Mouse (Mus musculus): ENCODE measurements at regions not wholly inside any gene's neighbourhood (a gene's known extent, or its start where the extent isn't known, plus 50 kb on each side); places are given as distances from the start of the nearest gene placed in this dataset.
"Not testable (repeated sequence)": the region's sequence is repeated elsewhere in the genome, so short reads cannot be mapped to it uniquely, and the experiment has no call there.

DNA sequence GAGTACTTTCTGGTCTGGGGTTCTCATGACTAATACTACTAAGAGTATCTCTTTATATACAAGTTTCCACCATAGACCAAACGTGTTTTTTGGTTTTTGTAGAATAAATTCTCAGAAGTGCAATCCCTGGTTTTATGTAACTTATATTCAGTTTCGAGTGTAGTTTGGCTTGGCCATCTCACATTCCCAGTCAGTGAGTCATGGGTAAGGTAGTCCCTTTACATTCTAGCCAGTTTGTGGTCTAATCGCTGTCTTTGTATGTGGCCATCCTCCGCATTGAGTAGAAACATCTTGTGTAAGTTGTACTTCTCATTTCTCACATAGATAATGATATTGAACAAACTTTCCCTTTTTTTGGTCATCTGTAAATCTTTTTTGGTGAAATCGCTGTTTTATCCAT is 88.3 kb downstream of the Anxa5 start:
- no peak overlapping the region for H3K27ac ChIP-seq (ENCODE audit: low read depth, low read length)
- H3K4me3 ChIP-seq (ENCODE audit: low read depth, low read length) = no peak overlapping the region
- WGBS = 87% methylated on average over 5 of the region's 5 CpGs
- H3K36me3 ChIP-seq (ENCODE audit: control insufficient read depth, insufficient read depth) = no peaks in the 10 kb centered on the region
- H3K4me1 ChIP-seq (replicated peaks; ENCODE audit: control insufficient read depth, insufficient read depth, low read length) = no peaks in the 10 kb centered on the region
- ATAC-seq = no peak
- H3K9me3 ChIP-seq (ENCODE audit: control insufficient read depth) = no peaks in the 10 kb centered on the region
- TF ChIP-seq CTCF (IDR thresholded peaks at IDR 0.05; ENCODE audit: low read depth) = no peak
- H3K27me3 ChIP-seq (replicated peaks; ENCODE audit: control insufficient read depth, insufficient read depth, low read length) = no peaks in the 10 kb centered on the region
- no peak overlapping the region for H3K4me2 ChIP-seq (replicated peaks; ENCODE audit: low read depth)
- no peak overlapping the region for H3K9ac ChIP-seq (ENCODE audit: low read depth, low read length)

DNA sequence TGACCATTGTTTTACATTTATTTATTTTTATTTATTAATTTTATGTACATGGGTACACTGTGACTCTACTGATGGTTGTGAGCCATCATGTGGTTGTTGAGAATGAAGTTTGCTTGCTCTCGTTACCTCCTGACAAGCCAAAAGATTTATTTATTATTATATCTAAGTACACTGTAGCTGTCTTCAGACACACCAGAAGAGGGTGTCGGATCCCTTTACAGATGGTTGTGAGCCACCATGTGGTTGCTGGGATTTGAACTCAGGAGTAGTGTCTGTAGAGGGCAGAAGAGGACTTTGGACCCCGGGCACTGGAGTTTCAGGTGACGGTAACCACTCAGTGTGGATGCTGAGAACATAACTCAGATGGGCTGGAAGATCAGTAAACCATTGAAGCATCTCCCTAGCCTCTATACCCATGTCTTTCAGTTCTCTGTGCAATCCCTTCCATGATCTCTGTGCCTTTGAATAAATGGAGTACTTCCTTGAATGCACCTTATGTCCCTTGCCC is 92.2 kb downstream of the Anxa5 start:
- no peak overlapping the region for H3K9ac ChIP-seq (ENCODE audit: low read depth, low read length)
- H3K27me3 ChIP-seq (replicated peaks; ENCODE audit: control insufficient read depth, insufficient read depth, low read length) = no peaks in the 10 kb centered on the region
- no peaks in the 10 kb centered on the region for H3K9me3 ChIP-seq (ENCODE audit: control insufficient read depth)
- H3K4me3 ChIP-seq (ENCODE audit: low read depth, low read length) = no peak overlapping the region
- H3K27ac ChIP-seq (ENCODE audit: low read depth, low read length) = no peak overlapping the region
- H3K4me1 ChIP-seq (replicated peaks; ENCODE audit: control insufficient read depth, insufficient read depth, low read length) = no peaks in the 10 kb centered on the region
- ATAC-seq = no peak
- no peak for TF ChIP-seq CTCF (IDR thresholded peaks at IDR 0.05; ENCODE audit: low read depth)
- no peak overlapping the region for H3K4me2 ChIP-seq (replicated peaks; ENCODE audit: low read depth)
- 90% methylated on average over 4 of the region's 4 CpGs for WGBS
- H3K36me3 ChIP-seq (ENCODE audit: control insufficient read depth, insufficient read depth) = no peaks in the 10 kb centered on the region

DNA sequence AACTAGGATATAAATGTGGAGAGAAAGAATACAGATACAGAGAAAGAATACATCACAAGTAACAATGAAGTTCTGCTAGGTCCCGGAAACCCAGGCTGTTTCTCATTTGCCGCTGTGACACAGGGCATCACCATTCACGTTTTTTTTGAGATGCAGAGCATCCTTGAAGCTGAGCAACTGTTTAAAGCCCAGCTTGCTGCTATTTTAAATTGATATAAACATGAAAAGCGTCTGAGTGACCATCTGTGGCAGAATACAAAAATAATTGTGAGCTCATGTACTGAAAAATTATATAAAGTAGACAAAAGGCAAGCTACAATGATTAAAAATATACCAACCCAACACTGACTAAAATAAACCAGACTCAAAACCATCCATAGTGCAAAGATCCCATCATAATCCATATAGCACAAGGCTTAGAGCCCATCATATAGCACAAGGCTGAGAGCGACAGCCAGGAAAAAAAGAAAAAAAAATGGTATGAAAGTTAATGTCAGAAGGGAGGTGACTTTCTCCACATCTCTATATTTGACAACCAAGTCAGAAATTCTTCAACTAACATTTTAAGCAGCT is 94.0 kb downstream of the Anxa5 start:
- no peak overlapping the region for H3K4me2 ChIP-seq (replicated peaks; ENCODE audit: low read depth)
- H3K9me3 ChIP-seq (ENCODE audit: control insufficient read depth) = no peaks in the 10 kb centered on the region
- no peak for ATAC-seq
- no peak overlapping the region for H3K4me3 ChIP-seq (ENCODE audit: low read depth, low read length)
- WGBS = 76% methylated on average over 5 of the region's 5 CpGs
- no peak for TF ChIP-seq CTCF (IDR thresholded peaks at IDR 0.05; ENCODE audit: low read depth)
- no peak overlapping the region for H3K9ac ChIP-seq (ENCODE audit: low read depth, low read length)
- no peaks in the 10 kb centered on the region for H3K4me1 ChIP-seq (replicated peaks; ENCODE audit: control insufficient read depth, insufficient read depth, low read length)
- H3K36me3 ChIP-seq (ENCODE audit: control insufficient read depth, insufficient read depth) = no peaks in the 10 kb centered on the region
- H3K27me3 ChIP-seq (replicated peaks; ENCODE audit: control insufficient read depth, insufficient read depth, low read length) = no peaks in the 10 kb centered on the region
- no peak overlapping the region for H3K27ac ChIP-seq (ENCODE audit: low read depth, low read length)

DNA sequence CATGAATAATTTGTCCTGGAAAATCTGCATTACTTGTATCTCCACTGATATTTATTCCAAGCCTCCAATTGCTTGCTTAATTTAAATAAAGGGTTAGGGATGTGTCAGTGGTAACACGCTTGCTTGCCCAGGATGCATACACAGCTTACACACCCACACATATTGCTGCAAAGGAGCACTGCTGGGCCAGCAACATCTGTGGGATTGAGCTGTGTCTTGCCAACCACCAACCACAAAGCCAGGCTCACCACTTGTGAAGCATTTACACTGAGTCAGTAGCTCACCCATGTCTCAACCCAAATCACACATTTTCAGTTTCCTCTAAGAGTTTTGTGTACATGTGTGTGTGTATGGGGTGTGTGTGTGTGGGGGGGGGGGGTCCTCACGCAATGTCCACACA is 100.0 kb downstream of the Anxa5 start:
- no peak for ATAC-seq
- no peak overlapping the region for H3K27ac ChIP-seq (ENCODE audit: low read depth, low read length)
- H3K4me2 ChIP-seq (replicated peaks; ENCODE audit: low read depth) = no peak overlapping the region
- H3K9ac ChIP-seq (ENCODE audit: low read depth, low read length) = no peak overlapping the region
- WGBS = 63% methylated on average over 2 of the region's 2 CpGs
- no peaks in the 10 kb centered on the region for H3K27me3 ChIP-seq (replicated peaks; ENCODE audit: control insufficient read depth, insufficient read depth, low read length)
- H3K9me3 ChIP-seq (ENCODE audit: control insufficient read depth) = no peaks in the 10 kb centered on the region
- no peaks in the 10 kb centered on the region for H3K4me1 ChIP-seq (replicated peaks; ENCODE audit: control insufficient read depth, insufficient read depth, low read length)
- TF ChIP-seq CTCF (IDR thresholded peaks at IDR 0.05; ENCODE audit: low read depth) = no peak
- no peaks in the 10 kb centered on the region for H3K36me3 ChIP-seq (ENCODE audit: control insufficient read depth, insufficient read depth)
- no peak overlapping the region for H3K4me3 ChIP-seq (ENCODE audit: low read depth, low read length)

DNA sequence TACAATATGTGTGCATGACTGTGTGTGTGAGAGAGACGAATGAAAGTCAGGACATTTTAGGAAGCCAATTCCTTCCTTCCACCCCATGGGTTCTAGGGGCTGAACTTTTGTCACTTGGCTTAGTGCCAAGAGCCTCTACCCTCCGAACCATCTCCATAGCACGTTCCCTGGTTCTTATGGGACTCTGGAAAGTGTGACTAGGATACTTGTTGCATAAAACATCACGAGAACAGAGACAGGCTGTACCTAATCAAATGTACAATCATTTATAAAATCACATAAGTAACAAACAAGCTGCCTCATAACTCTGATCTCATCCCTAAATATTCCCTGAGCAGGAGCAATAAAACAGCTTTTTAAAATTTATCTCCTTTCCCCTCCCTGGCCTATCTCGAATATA is 100.8 kb downstream of the Anxa5 start:
- H3K4me3 ChIP-seq (ENCODE audit: low read depth, low read length) = no peak overlapping the region
- no peaks in the 10 kb centered on the region for H3K27me3 ChIP-seq (replicated peaks; ENCODE audit: control insufficient read depth, insufficient read depth, low read length)
- no peak overlapping the region for H3K4me2 ChIP-seq (replicated peaks; ENCODE audit: low read depth)
- TF ChIP-seq CTCF (IDR thresholded peaks at IDR 0.05; ENCODE audit: low read depth) = no peak
- H3K9me3 ChIP-seq (ENCODE audit: control insufficient read depth) = no peaks in the 10 kb centered on the region
- H3K27ac ChIP-seq (ENCODE audit: low read depth, low read length) = no peak overlapping the region
- H3K4me1 ChIP-seq (replicated peaks; ENCODE audit: control insufficient read depth, insufficient read depth, low read length) = no peaks in the 10 kb centered on the region
- WGBS = 52% methylated on average over 5 of the region's 5 CpGs
- no peak for ATAC-seq
- H3K36me3 ChIP-seq (ENCODE audit: control insufficient read depth, insufficient read depth) = no peaks in the 10 kb centered on the region
- no peak overlapping the region for H3K9ac ChIP-seq (ENCODE audit: low read depth, low read length)

DNA sequence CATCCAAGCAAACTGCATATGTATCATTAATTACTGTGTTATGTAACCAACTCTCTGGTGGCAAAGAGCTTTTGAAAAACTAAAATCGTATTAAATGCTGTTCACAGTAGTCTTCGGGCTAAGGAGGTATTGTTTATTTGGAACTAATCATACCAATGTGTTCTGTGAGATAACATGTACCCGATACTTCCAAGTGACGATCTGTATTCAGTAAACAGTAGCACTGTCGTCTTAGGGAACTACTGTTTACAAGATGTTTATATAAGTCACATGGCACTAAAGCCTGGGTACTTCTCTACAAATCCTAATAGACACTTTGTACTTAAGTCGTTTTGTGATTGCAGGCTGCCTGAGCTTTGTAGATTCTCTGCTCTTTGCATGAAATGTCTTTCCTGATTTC is 114.8 kb downstream of the Anxa5 start:
- ATAC-seq = no peak
- H3K4me2 ChIP-seq (replicated peaks; ENCODE audit: low read depth) = no peak overlapping the region
- H3K9ac ChIP-seq (ENCODE audit: low read depth, low read length) = no peak overlapping the region
- H3K27ac ChIP-seq (ENCODE audit: low read depth, low read length) = no peak overlapping the region
- no peak overlapping the region for H3K4me3 ChIP-seq (ENCODE audit: low read depth, low read length)
- no peaks in the 10 kb centered on the region for H3K36me3 ChIP-seq (ENCODE audit: control insufficient read depth, insufficient read depth)
- H3K9me3 ChIP-seq (ENCODE audit: control insufficient read depth) = no peaks in the 10 kb centered on the region
- WGBS = 43% methylated on average over 6 of the region's 6 CpGs
- no peak for TF ChIP-seq CTCF (IDR thresholded peaks at IDR 0.05; ENCODE audit: low read depth)
- H3K4me1 ChIP-seq (replicated peaks; ENCODE audit: control insufficient read depth, insufficient read depth, low read length) = no peaks in the 10 kb centered on the region
- no peaks in the 10 kb centered on the region for H3K27me3 ChIP-seq (replicated peaks; ENCODE audit: control insufficient read depth, insufficient read depth, low read length)

DNA sequence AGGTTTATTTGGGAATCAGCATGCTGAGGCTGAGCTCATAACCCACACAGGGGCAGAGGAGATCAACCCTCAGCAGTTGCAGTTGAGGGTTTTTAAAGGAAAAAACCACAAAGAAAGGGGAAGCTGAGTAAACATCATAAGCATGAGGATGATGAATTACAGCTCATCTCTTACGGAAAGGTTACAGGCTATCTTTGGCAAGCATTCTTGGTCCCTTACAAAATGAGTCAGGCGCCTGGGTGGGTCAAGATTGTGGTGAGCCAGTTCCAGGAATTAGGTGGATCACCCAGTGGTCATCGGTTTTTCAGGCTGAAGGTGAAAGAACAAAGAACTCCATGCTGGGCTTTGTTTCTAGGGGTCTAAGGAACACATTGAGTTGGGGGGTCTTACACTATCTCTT is 121.5 kb downstream of the Anxa5 start:
- not testable (repeated sequence) for H3K36me3 ChIP-seq (ENCODE audit: control insufficient read depth, insufficient read depth); H3K9me3 ChIP-seq (ENCODE audit: control insufficient read depth); H3K27me3 ChIP-seq (replicated peaks; ENCODE audit: control insufficient read depth, insufficient read depth, low read length); H3K4me3 ChIP-seq (ENCODE audit: low read depth, low read length); H3K27ac ChIP-seq (ENCODE audit: low read depth, low read length); H3K9ac ChIP-seq (ENCODE audit: low read depth, low read length); H3K4me1 ChIP-seq (replicated peaks; ENCODE audit: control insufficient read depth, insufficient read depth, low read length); ATAC-seq; H3K4me2 ChIP-seq (replicated peaks; ENCODE audit: low read depth)
- WGBS = 86% methylated on average over 3 of the region's 3 CpGs

All from intestine, postnatal 0 days (tissue).